Mouse (Mus musculus): ENCODE data around the gene Ssbp3.

GRCm38 (mm10) chr4:107017257-107017656, 106.8 kb downstream of the Ssbp3 start:
- TF ChIP-seq CTCF (IDR thresholded peaks at IDR 0.05; ENCODE audit: extremely low read depth, insufficient read depth, insufficient read length, insufficient replicate concordance) (no peak), POLR2A (IDR thresholded peaks at IDR 0.05; ENCODE audit: low read depth, low read length) (no peak)

Data from spleen, adult 2 months (tissue).